Mouse (Mus musculus) hematopoietic stem cell, adult 5-6 weeks (primary cell): ENCODE measurements around the gene Golga4. TPM values are rescaled to one million over a fixed set of nuclear protein-coding genes. Genes with fewer than 3 reads are reported as not detected.
A peak's percentile ranks its signal among the peaks of the same experiment; 100 is the strongest.

ENCODE experiments used
- ATAC-seq, 2 experiments: fragments of 125-278 bp in 1 of 2; replicated peaks in 1 of 2; 2 replicates each; pipeline ENCODE4 v1.8.0; 2016 to 2017; ENCODE audit warnings: inconsistent platforms in 2 of 2, mild to moderate bottlenecking in 2 of 2, moderate number of reproducible peaks in 2 of 2, low read depth in 1 of 2, moderate TSS enrichment in 1 of 2; ENCODE audit not compliant: low FRiP score in 2 of 2, poor library complexity in 2 of 2, severe bottlenecking in 2 of 2, insufficient read depth in 1 of 2, low TSS enrichment in 1 of 2
- total RNA-seq: library from RNA; stranded (forward); fragments of 172-1452, 232-1000 nt; gene quantifications from 2 replicates; pipeline ENCODE4 v1.2.3, GENCODE M21; 2017

Golga4 gene
- 95.7 and 123 TPM in 2 replicates for total RNA-seq

GRCm38 (mm10) chr9:118506020-118506403, at the start of gene Golga4:
Gene Golga4 (plus strand): TSS chr9:118506267.
- peak; percentile 84 to 88 for ATAC-seq

GRCm38 (mm10) chr9:118456405-118456804, 49.7 kb upstream of the Golga4 start:
- ATAC-seq = 0 out of 4 replicates have a peak, but pooled peaks have one; percentile 22 to 46

- ATAC-seq = no peak
Measured at GRCm38 (mm10) chr9:118458039-118458438, 48.0 kb upstream of the Golga4 start.

- ATAC-seq = no peak
Measured at GRCm38 (mm10) chr9:118464031-118464430, 42.0 kb upstream of the Golga4 start.

- ATAC-seq = no peak
Measured at GRCm38 (mm10) chr9:118468301-118468700, 37.8 kb upstream of the Golga4 start.

GRCm38 (mm10) chr9:118469272-118469671, 36.8 kb upstream of the Golga4 start:
- ATAC-seq = no peak

GRCm38 (mm10) chr9:118471296-118471695, 34.8 kb upstream of the Golga4 start:
- ATAC-seq = no peak

- no peak for ATAC-seq
Measured at GRCm38 (mm10) chr9:118476211-118476765, 29.8 kb upstream of the Golga4 start.

- ATAC-seq = no peak
Measured at GRCm38 (mm10) chr9:118476766-118477271, 29.2 kb upstream of the Golga4 start.

- ATAC-seq = no peak; a peak in 1 of 4 replicates
Measured at GRCm38 (mm10) chr9:118477281-118477931, 28.7 kb upstream of the Golga4 start.

GRCm38 (mm10) chr9:118477961-118478360, 28.1 kb upstream of the Golga4 start, which contains the start of gene Eomes:
Gene Eomes (plus strand): TSS chr9:118478212.
- ATAC-seq = no peak

GRCm38 (mm10) chr9:118478458-118478838, 27.6 kb upstream of the Golga4 start:
- ATAC-seq = 0 out of 4 replicates have a peak, but pooled peaks of 1 of the 2 experiments have one; percentile 13

- ATAC-seq = 0 out of 4 replicates have a peak, but pooled peaks of 1 of the 2 experiments have one; percentile 9
Measured at GRCm38 (mm10) chr9:118478839-118479507, 27.1 kb upstream of the Golga4 start.

GRCm38 (mm10) chr9:118479508-118480291, 26.4 kb upstream of the Golga4 start:
- ATAC-seq = no peak

- no peak for ATAC-seq
Measured at GRCm38 (mm10) chr9:118480292-118480690, 25.8 kb upstream of the Golga4 start.

GRCm38 (mm10) chr9:118482210-118482609, 23.9 kb upstream of the Golga4 start:
- no peak for ATAC-seq

- no peak for ATAC-seq
Measured at GRCm38 (mm10) chr9:118486361-118487095, 19.5 kb upstream of the Golga4 start.
